Mouse (Mus musculus) brain, embryonic 14.5 days (tissue): ENCODE measurements around the gene Six4. TPM values are rescaled to one million over a fixed set of nuclear protein-coding genes. Genes with fewer than 3 reads are reported as not detected.

Experiments used
- DNase-seq: peaks from one replicate; pipeline ENCODE4 v3.0.0-alpha.2; 2011; ENCODE audit warnings: low read depth
- CTCF ChIP-seq: fragments of 200-500 bp; IDR thresholded peaks from 2 replicates; pipeline ENCODE4 v1.5.1; 2012; ENCODE audit warnings: inconsistent platforms, mild to moderate bottlenecking, moderate library complexity, borderline replicate concordance; ENCODE audit not compliant: insufficient read depth, insufficient read length; ENCODE audit errors: extremely low read depth
- POLR2A ChIP-seq: fragments of 200-500 bp; IDR thresholded peaks from 2 replicates; pipeline ENCODE4 v1.6.1; 2012; ENCODE audit warnings: mild to moderate bottlenecking, inconsistent platforms, borderline replicate concordance; ENCODE audit not compliant: poor library complexity, insufficient read depth, insufficient read length, severe bottlenecking; ENCODE audit errors: extremely low read depth
- polyA plus RNA-seq: library from polyadenylated mRNA; depleted of rRNA; stranded (reverse); fragments of >200 nt; gene quantifications from 2 replicates; pipeline ENCODE4 v1.2.3, GENCODE M21; 2012; rRNA removed

Gene Six4
- polyA plus RNA-seq, 1 experiment = 0.75 TPM

GRCm38 (mm10) chr12:73052036-73052650 is 61.1 kb downstream of the Six4 start:
- DNase-seq = peak; percentile 35
- no peak for TF ChIP-seq POLR2A
- no peak for TF ChIP-seq CTCF

DNA sequence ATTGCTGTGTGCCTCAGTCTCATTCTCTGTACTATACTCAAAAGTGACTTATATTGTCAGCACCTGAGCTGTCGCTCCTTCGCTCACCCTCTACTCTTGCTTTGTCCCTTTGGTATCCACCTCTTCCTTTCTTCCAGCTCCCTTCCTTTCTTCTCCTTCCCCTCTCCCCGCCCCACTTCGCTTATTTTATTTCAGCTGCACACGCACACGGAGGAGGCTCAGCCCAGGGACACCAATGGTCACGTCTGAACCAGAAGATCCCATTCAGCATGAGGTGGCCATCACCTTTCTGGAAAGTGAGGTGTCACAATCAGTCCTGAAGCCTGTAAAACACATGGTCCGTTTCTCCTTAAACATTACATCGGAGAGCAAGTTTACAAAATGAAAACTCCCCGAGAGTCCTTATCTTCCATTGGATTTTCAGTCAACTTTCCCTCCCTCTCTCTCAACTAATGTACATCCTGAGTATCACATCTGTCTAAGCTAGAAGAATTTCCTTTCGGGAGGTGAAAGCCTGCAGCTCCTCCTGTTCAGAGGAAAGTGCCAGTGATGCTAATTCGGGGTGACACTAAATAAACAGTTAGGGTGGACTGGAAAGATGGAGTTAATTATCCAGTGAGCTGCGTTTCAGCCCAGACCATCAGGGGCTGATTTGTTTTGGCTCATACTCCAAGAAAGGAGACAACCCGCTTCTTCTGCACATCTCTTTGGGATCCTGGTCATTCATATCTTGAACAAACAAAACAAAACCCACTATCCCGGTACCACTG is 62.3 kb downstream of the Six4 start:
- TF ChIP-seq POLR2A (no peak), CTCF (no peak)
- DNase-seq = peak; percentile 31

GRCm38 (mm10) chr12:73050305-73050704 is 63.0 kb downstream of the Six4 start:
- DNase-seq = no peak
- TF ChIP-seq POLR2A (no peak), CTCF (no peak)

Other genes with a start within 250 kb of the Six4 start
- 0.74 and 0.98 TPM in 2 replicates for gene Six6, start 173.6 kb downstream of the Six4 start, polyA plus RNA-seq
- gene 4930447C04Rik, start 172.7 kb downstream of the Six4 start, polyA plus RNA-seq = 6.3 and 6.7 TPM in 2 replicates
- 0.53 and 0.94 TPM in 2 replicates for gene Six1, start 59.6 kb downstream of the Six4 start, polyA plus RNA-seq
- gene Mnat1, start 10.3 kb upstream of the Six4 start, polyA plus RNA-seq = 13.8 and 15.4 TPM in 2 replicates
- 13.1 and 16.1 TPM in 2 replicates for gene Trmt5, start 173.3 kb upstream of the Six4 start, polyA plus RNA-seq
- gene Slc38a6, start 173.3 kb upstream of the Six4 start, polyA plus RNA-seq = 29.1 and 34.6 TPM in 2 replicates